Mouse (Mus musculus) forebrain, embryonic 16.5 days (tissue): ENCODE results near the gene Atxn7l2. TPM values are rescaled to one million over a fixed set of nuclear protein-coding genes. Genes with fewer than 3 reads are reported as not detected.
A peak's percentile ranks its signal among the peaks of the same experiment; 100 is the strongest.

Source experiments
- ATAC-seq: fragments of 200-750 bp; cut with Nextera tagmentation; 2 replicates; pipeline ENCODE4 v1.8.0; 2017; ENCODE audit warnings: mild to moderate bottlenecking, moderate library complexity
- H3K27ac ChIP-seq: fragments of 300-500 bp; sonication (generic); 2 replicates; pipeline ENCODE4 v1.5.1; 2014; ENCODE audit warnings: low read length, control low read depth
- H3K27me3 ChIP-seq: fragments of 300-500 bp; sonication (generic); replicated peaks from 2 replicates; pipeline ENCODE4 v1.6.1; 2014; ENCODE audit warnings: low read length; ENCODE audit not compliant: control insufficient read depth, insufficient read depth
- H3K36me3 ChIP-seq: fragments of 300-500 bp; sonication (generic); 2 replicates; pipeline ENCODE4 v1.6.1; 2014; ENCODE audit not compliant: control insufficient read depth, insufficient read depth
- H3K4me1 ChIP-seq: fragments of 300-500 bp; sonication (generic); replicated peaks from 2 replicates; pipeline ENCODE4 v1.6.1; 2014; ENCODE audit warnings: low read length; ENCODE audit not compliant: control insufficient read depth, insufficient read depth
- H3K4me2 ChIP-seq: fragments of 300-500 bp; sonication (generic); 2 replicates; pipeline ENCODE4 v1.6.1; 2014; ENCODE audit warnings: mild to moderate bottlenecking, low read length, control low read depth
- H3K4me3 ChIP-seq: fragments of 300-500 bp; sonication (generic); replicated peaks from 2 replicates; pipeline ENCODE4 v1.5.1; 2014; ENCODE audit warnings: mild to moderate bottlenecking, low read length, control low read depth
- H3K9ac ChIP-seq: fragments of 300-500 bp; sonication (generic); replicated peaks from 2 replicates; pipeline ENCODE4 v1.6.1; 2014; ENCODE audit warnings: low read depth, low read length, control low read depth
- H3K9me3 ChIP-seq: fragments of 300-500 bp; sonication (generic); 2 replicates; pipeline ENCODE4 v1.6.1; 2016; ENCODE audit warnings: low read length; ENCODE audit not compliant: control insufficient read depth
- WGBS: fragments of 180-500 bp; shearing (Covaris S2); extraction: QIAGEN DNeasy Blood & Tissue Kit; methylation state at CpG from one replicate; pipeline ENCODE4 v1.1.7; 2014; 5-methylcytosine and 5-hydroxymethylcytosine counted together
- polyA plus RNA-seq: library from polyadenylated mRNA; unstranded; fragments of >200 nt; fragmentation: Nextera tagmentation; extraction: Ambion mirVana; gene quantifications from 2 replicates; pipeline ENCODE4 v1.2.1, GENCODE M21; 2015

The Atxn7l2 gene
- polyA plus RNA-seq, 1 experiment from 2014 or later, result 33.8 TPM

DNA sequence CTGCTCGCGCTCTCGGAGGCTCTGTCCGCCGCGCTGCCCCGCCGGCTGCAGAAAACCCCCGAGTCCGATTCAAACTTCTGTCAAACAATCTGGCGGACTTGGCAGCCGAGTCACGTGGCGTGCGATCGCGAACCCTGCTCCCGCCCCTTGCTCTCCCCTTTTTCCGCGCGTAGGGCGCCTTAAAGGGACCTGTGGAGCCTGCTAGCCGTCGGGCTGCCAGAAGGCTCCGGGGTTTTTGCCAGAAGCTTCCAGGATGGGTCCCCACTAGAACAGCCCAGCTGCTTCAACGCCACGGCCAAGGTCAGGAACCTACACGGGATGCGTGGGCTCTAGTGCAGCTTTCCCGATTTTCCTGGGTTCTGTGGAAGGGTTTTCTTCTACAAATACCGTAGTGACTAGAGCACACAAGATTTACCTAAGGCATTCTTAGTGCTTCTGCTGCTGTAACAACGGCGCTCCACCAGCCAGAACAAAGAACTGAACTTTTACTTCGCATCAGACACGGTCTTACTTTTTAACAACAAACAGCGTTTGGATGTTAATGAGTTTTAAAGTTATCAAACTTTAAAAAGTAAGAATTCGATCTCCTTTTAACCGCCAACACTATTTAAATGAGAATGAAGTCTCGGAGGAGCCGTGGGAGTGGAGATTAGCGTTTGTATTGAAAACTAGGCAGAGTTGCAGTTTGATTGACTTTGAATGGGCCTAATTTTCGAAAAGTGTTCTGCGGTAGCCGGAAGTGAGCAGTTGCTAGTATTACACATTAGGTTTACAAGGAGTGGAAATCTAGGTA, 16.0 kb upstream of the Atxn7l2 start, which contains the start of gene Sypl2:
Sypl2 (minus strand) TSS at position 91 of the 793 bp plus-strand sequence.
- peak; percentile 63 for ATAC-seq
- Histone ChIP-seq H3K9me3 (no peaks in the 10 kb centered on the region), H3K4me1 (peaks cover 16% of the 10 kb centered on the region), H3K36me3 (no peaks in the 10 kb centered on the region), H3K4me2 (peak within 1 kb of the TSS; percentile 82), H3K27ac (no peak within 1 kb of the TSS), H3K27me3 (peaks cover 16% of the 10 kb centered on the region), H3K4me3 (peak within 1 kb of the TSS; percentile 48), H3K9ac (peak within 1 kb of the TSS; percentile 47)
- WGBS, result under 1% methylated on average over 43 of the region's 44 CpGs

- Histone ChIP-seq H3K27me3 (peaks cover 16% of the 10 kb centered on the region), H3K9ac (peak overlapping the region; percentile 47), H3K4me3 (peak overlapping the region; percentile 48), H3K4me1 (peaks cover 16% of the 10 kb centered on the region), H3K36me3 (no peaks in the 10 kb centered on the region), H3K9me3 (no peaks in the 10 kb centered on the region), H3K27ac (no peak overlapping the region), H3K4me2 (peak overlapping the region; percentile 82)
- WGBS, result 2% methylated on average over 54 of the region's 67 CpGs
- peak; percentile 61; the same call in 1 of the 2 replicates for ATAC-seq
These were observed 15.2 kb upstream of the Atxn7l2 start for GRCm38 (mm10) chr3:108225711-108226557.

DNA sequence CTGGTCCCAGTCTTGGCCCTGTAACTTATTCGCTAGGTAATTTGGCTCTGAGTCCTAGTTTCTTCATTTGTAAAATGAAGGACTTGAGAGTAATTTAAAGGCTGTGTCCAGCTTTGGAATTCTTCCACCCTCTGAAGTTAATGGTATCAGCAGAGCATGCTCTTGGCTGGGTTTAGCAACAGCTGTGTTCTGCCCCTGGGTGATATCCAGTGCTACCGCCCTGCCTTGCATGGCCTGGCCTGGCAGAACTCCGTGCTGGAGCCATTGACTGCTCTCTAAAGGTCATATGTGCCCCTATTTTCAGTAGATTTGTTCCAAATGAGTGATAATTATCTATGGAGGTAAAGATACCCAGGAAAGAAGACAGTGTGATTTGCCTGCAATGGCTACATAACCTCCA, 9.9 kb upstream of the Atxn7l2 start:
- ATAC-seq, result no peak
- H3K9me3 ChIP-seq, result no peaks in the 10 kb centered on the region
- no peak overlapping the region for H3K27ac ChIP-seq
- H3K4me2 ChIP-seq, result no peak overlapping the region
- H3K36me3 ChIP-seq, result no peaks in the 10 kb centered on the region
- H3K27me3 ChIP-seq, result peaks cover 6% of the 10 kb centered on the region; the same call in 1 of the 2 replicates
- no peak overlapping the region for H3K9ac ChIP-seq
- H3K4me3 ChIP-seq, result no peak overlapping the region
- 70% methylated on average over 3 of the region's 3 CpGs for WGBS
- no peaks in the 10 kb centered on the region for H3K4me1 ChIP-seq

DNA sequence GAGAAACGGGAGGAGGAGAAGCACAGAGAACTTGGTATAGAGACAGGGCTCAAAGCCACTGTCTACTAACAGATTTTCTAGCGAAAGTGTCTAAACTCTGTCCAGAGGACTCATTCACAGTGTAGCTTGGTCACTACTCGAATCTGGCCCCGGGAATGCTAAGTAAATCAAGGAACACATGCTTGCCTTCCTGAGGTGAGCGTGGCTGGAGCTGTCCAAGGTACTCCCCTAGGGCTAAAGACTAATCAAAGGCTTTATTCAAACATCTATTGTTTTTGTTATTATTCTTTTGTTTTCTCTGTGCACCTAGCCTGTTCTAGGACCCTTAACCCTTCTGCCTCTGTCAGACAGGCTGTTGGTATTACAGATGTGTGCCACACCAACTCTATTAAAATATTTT, 4.0 kb upstream of the Atxn7l2 start:
- no peak for ATAC-seq
- no peaks in the 10 kb centered on the region for H3K27me3 ChIP-seq
- H3K9me3 ChIP-seq, result no peaks in the 10 kb centered on the region
- H3K4me3 ChIP-seq, result no peak overlapping the region
- no peaks in the 10 kb centered on the region for H3K36me3 ChIP-seq
- no peak overlapping the region for H3K4me2 ChIP-seq
- WGBS, result 18% methylated on average over 5 of the region's 5 CpGs
- H3K27ac ChIP-seq, result no peak overlapping the region
- H3K4me1 ChIP-seq, result peaks cover 12% of the 10 kb centered on the region
- no peak overlapping the region for H3K9ac ChIP-seq

DNA sequence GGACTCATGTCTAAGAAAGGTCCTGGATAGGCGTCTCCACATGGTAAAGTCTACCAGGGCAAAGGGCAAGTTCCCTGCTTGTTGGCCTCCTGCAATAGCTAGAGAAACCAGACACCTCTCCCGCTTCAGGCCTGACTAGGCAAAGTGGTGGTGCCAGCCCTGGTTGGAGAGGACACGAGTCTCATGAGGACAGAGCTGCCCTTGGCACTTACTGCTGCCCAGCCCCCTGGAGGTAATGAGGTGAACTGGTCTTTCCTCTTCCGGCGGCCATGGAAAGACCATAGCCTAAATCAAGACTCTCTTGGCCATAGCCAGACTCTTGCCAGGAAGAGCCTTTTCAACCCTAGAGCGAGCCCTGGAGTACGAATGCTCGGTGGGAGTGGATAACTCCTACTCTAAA, 1.7 kb upstream of the Atxn7l2 start:
- Histone ChIP-seq H3K9me3 (no peaks in the 10 kb centered on the region), H3K27ac (peak overlapping the region; percentile 93), H3K9ac (no peak overlapping the region), H3K4me2 (no peak overlapping the region), H3K4me1 (peaks cover 32% of the 10 kb centered on the region), H3K4me3 (no peak overlapping the region), H3K36me3 (no peaks in the 10 kb centered on the region), H3K27me3 (no peaks in the 10 kb centered on the region)
- ATAC-seq, result no peak
- WGBS, result 87% methylated on average over 8 of the region's 8 CpGs

- peak overlapping the region; percentile 93 for H3K27ac ChIP-seq
- 34% methylated on average over 6 of the region's 6 CpGs for WGBS
- peak overlapping the region; percentile 7; the same call in 1 of the 2 replicates for H3K4me3 ChIP-seq
These were observed 1.1 kb upstream of the Atxn7l2 start for GRCm38 (mm10) chr3:108211845-108212244.

DNA sequence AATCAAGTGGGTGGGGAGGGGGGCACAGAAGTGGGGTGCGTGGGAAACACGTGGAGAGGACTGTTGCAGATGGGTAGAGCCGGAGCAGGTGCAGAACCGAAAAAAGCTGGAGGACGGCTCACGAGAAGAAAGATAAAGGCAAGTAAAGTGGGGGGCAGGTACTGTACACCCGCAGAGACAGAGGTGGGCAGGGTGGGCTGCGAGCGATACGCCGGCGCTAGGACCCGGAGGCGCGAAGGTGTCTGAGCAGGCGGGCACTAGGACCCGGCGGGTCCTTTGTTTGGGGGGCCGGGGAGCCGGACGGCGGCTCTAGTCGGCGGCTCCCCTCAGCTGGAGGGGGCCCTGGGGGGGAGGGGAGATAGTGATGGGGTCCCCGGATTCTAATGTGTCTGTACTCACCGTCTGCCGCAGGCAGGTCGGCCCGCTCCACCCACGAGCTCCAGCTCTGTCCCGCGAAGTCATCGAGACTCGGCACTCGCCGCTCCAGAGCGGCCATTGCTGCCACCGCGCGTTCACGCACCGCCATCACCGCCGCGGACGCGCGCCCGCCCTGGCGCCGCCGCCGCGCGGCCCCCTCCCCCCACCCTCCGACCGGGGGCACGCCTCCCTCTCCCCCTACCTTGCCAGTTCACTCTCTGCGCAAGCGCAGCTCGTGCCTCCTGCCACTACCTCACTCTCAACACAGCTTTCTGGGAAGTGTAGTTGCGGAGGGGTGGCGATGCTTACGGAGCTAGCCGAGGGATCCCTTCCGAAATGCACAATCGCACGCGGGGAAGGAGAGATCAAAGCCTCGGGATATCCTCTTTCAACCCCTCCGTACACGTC, 576 bp downstream of the Atxn7l2 start:
- peak; percentile 93 for ATAC-seq
- Histone ChIP-seq H3K27ac (peak overlapping the region; percentile 93), H3K9ac (peak overlapping the region; percentile 88), H3K4me3 (peak overlapping the region; percentile 66), H3K4me2 (peak overlapping the region; percentile 94), H3K4me1 (peaks cover 37% of the 10 kb centered on the region), H3K27me3 (no peaks in the 10 kb centered on the region), H3K9me3 (no peaks in the 10 kb centered on the region), H3K36me3 (peaks cover 8% of the 10 kb centered on the region; the same call in 1 of the 2 replicates)
- WGBS, result 1% methylated on average over 55 of the region's 72 CpGs

More at GRCm38 (mm10) chr3:108211845-108212244, 1.1 kb upstream of the Atxn7l2 start:
- Histone ChIP-seq H3K9ac (no peak overlapping the region), H3K27me3 (no peaks in the 10 kb centered on the region), H3K4me2 (peak overlapping the region; percentile 69), H3K9me3 (no peaks in the 10 kb centered on the region), H3K4me1 (peaks cover 37% of the 10 kb centered on the region), H3K36me3 (no peaks in the 10 kb centered on the region)
- peak; percentile 2; the same call in 1 of the 2 replicates for ATAC-seq

GRCm38 (mm10) chr3:108209536-108209935, 1.2 kb downstream of the Atxn7l2 start:
- Histone ChIP-seq H3K36me3 (peaks cover 14% of the 10 kb centered on the region; the same call in 1 of the 2 replicates), H3K4me1 (peaks cover 37% of the 10 kb centered on the region), H3K4me3 (peak overlapping the region; percentile 66), H3K9me3 (no peaks in the 10 kb centered on the region), H3K4me2 (peak overlapping the region; percentile 94), H3K9ac (peak overlapping the region; percentile 88), H3K27me3 (no peaks in the 10 kb centered on the region), H3K27ac (peak overlapping the region; percentile 93)
- ATAC-seq, result no peak
- WGBS, result 4% methylated on average over 8 of the region's 8 CpGs
